Mouse (Mus musculus): ENCODE measurements around the gene Gm20834. TPM values are rescaled to one million over a fixed set of nuclear protein-coding genes. Genes with fewer than 3 reads are reported as not detected.

The Gm20834 gene
- polyA plus RNA-seq (2014; fragmentation: Illumina TruSeq; extraction: RNeasy Lipid Tissue Mini Kit (QIAGEN cat#74804); ENCODE audit: low replicate concordance), result not detected

DNA sequence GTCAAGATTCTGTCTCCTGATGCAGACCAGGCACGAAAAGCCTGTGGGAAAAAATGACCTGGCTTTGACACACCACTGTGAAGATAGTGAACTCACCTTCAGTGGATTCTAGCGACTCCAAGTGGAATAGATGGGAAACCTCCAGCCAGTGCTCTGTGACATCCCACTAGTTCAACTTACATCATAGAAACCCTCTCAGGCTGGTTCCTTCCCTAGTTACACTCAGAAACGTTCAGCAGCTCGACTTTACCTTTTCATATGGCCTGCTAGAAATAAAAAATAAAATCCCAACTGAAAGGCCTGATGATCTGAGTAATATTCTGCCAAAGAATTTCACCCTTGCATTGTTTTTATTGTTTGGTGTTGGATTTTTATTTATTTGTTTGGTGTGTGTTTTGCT is at the start of gene Gm20834:
Gene Gm20834, minus strand, starts transcription at position 101 of the 400 bp plus-strand sequence.

Other genes starting within 250 kb of the Gm20834 start
- gene Gm21310, start 177.4 kb downstream of the Gm20834 start, polyA plus RNA-seq (2014; fragmentation: Illumina TruSeq; extraction: RNeasy Lipid Tissue Mini Kit (QIAGEN cat#74804); ENCODE audit: low replicate concordance), result not detected
- gene Gm28510, start 88.1 kb upstream of the Gm20834 start, polyA plus RNA-seq (2014; fragmentation: Illumina TruSeq; extraction: RNeasy Lipid Tissue Mini Kit (QIAGEN cat#74804); ENCODE audit: low replicate concordance), result not detected
- not detected for gene Gm20737, start 211.5 kb upstream of the Gm20834 start, polyA plus RNA-seq (2014; fragmentation: Illumina TruSeq; extraction: RNeasy Lipid Tissue Mini Kit (QIAGEN cat#74804); ENCODE audit: low replicate concordance)
- gene Gm21775, start 228.9 kb upstream of the Gm20834 start, polyA plus RNA-seq (2014; fragmentation: Illumina TruSeq; extraction: RNeasy Lipid Tissue Mini Kit (QIAGEN cat#74804); ENCODE audit: low replicate concordance), result not detected